Mouse (Mus musculus): Measurements from ENCODE around the gene Kif27. TPM values are rescaled to one million over a fixed set of nuclear protein-coding genes. Genes with fewer than 3 reads are reported as not detected.
"Not testable (repeated sequence)": the region's sequence is repeated elsewhere in the genome, so short reads cannot be mapped to it uniquely, and the experiment has no call there.

Gene Kif27
- polyA plus RNA-seq, 1 experiment from 2014 or later, result 0.11 TPM

DNA sequence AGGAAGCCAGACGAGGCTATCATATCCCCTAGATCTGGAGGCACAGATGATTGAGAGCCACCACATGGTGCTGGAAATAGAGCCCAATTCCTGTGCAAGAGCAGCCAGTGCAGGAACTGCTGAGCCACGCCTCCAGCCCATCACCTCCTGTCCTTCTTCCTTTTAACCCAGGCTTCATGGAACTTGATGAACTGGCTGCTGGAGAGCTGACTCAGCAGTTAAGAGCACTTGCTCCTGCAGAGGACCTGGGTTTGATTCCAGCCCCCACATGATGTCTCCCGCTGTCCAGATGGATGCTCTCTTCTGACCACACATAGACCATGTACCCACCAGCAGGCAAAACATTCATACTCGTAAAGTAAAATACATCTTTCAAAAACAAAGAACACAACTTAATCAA lies 9.9 kb upstream of the Kif27 start:
- 70% methylated on average over 4 of the region's 4 CpGs for WGBS
- Histone ChIP-seq H3K27ac (ENCODE audit: low read depth, low read length) (no peak overlapping the region), H3K4me3 (ENCODE audit: low read depth, low read length) (no peak overlapping the region), H3K4me2 (no peak overlapping the region), H3K9me3 (ENCODE audit: control insufficient read depth, low read length) (no peaks in the 10 kb centered on the region), H3K9ac (ENCODE audit: low read depth, low read length) (no peak overlapping the region), H3K4me1 (replicated peaks; ENCODE audit: control insufficient read depth, insufficient read depth, low read length) (0 out of 2 replicates have a peak, but pooled peaks cover 2% of the 10 kb centered on the region), H3K27me3 (replicated peaks; ENCODE audit: control insufficient read depth, insufficient read depth, low read length) (no peaks in the 10 kb centered on the region), H3K36me3 (ENCODE audit: control insufficient read depth, insufficient read depth, low read length) (no peaks in the 10 kb centered on the region)
- ATAC-seq (replicated peaks; ENCODE audit: low FRiP score) (no peak), DNase-seq (ENCODE audit: low spot score) (no peak)

DNA sequence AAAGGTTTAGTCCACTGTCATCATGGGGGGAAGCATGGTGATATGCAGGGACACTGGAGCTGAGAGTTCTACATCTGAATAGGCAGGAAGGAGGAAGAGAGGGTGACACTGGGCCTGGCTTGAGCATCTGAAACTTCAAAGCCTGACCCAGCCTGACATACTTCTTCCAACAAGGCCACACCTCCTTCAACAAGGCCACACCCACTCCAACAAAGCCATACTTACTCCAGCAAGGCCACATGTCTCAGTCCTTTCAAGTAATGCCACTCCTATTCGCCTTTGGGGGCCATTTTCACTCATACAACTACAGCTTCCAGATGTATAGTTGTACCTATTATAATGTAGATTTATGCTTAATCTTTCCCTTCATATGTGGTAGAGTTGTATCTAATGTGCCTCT lies 8.7 kb upstream of the Kif27 start:
- no peak overlapping the region for H3K4me3 ChIP-seq (ENCODE audit: low read depth, low read length)
- H3K4me2 ChIP-seq, result no peak overlapping the region
- H3K9me3 ChIP-seq (ENCODE audit: control insufficient read depth, low read length), result no peaks in the 10 kb centered on the region
- no peaks in the 10 kb centered on the region for H3K27me3 ChIP-seq (replicated peaks; ENCODE audit: control insufficient read depth, insufficient read depth, low read length)
- H3K27ac ChIP-seq (ENCODE audit: low read depth, low read length), result no peak overlapping the region
- 63% methylated on average over 1 of the region's 1 CpGs for WGBS
- no peak for ATAC-seq (replicated peaks; ENCODE audit: low FRiP score)
- H3K36me3 ChIP-seq (ENCODE audit: control insufficient read depth, insufficient read depth, low read length), result no peaks in the 10 kb centered on the region
- 0 out of 2 replicates have a peak, but pooled peaks cover 2% of the 10 kb centered on the region for H3K4me1 ChIP-seq (replicated peaks; ENCODE audit: control insufficient read depth, insufficient read depth, low read length)
- no peak overlapping the region for H3K9ac ChIP-seq (ENCODE audit: low read depth, low read length)
- no peak for DNase-seq (ENCODE audit: low spot score)

DNA sequence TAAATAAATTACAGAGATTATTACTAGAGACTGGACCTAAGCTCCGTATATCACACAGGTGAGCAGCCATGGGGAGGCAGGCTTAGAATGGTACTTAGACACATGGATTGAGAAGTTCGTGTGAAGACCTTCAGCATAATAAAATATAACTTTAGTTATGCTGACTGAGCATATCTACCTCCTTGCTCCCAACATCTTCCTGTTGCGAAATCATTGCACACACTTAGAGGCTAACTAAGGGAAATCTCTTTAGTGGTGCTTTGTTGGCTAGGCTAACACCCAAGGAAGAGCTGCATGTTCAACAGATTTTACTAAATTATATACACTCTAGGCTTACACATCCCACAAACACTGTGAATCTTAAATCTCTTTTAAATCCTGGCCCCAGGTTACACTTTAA lies 7.5 kb upstream of the Kif27 start:
- H3K36me3 ChIP-seq (ENCODE audit: control insufficient read depth, insufficient read depth, low read length), result no peaks in the 10 kb centered on the region

GRCm38 (mm10) chr13:58365179-58365578 lies 6.3 kb upstream of the Kif27 start:
- not testable (repeated sequence) for H3K4me3 ChIP-seq (ENCODE audit: low read depth, low read length); H3K36me3 ChIP-seq (ENCODE audit: control insufficient read depth, insufficient read depth, low read length); H3K9ac ChIP-seq (ENCODE audit: low read depth, low read length); DNase-seq (ENCODE audit: low spot score); H3K27ac ChIP-seq (ENCODE audit: low read depth, low read length); H3K27me3 ChIP-seq (replicated peaks; ENCODE audit: control insufficient read depth, insufficient read depth, low read length); ATAC-seq (replicated peaks; ENCODE audit: low FRiP score); H3K4me1 ChIP-seq (replicated peaks; ENCODE audit: control insufficient read depth, insufficient read depth, low read length); H3K4me2 ChIP-seq; H3K9me3 ChIP-seq (ENCODE audit: control insufficient read depth, low read length)
- WGBS, result 77% methylated on average over 8 of the region's 8 CpGs

More for the DNA sequence above, 7.5 kb upstream of the Kif27 start:
- H3K27me3 ChIP-seq (replicated peaks; ENCODE audit: control insufficient read depth, insufficient read depth, low read length), result no peaks in the 10 kb centered on the region
- no peak overlapping the region for H3K9ac ChIP-seq (ENCODE audit: low read depth, low read length)
- no peak overlapping the region for H3K4me3 ChIP-seq (ENCODE audit: low read depth, low read length)
- 0 out of 2 replicates have a peak, but pooled peaks cover 2% of the 10 kb centered on the region for H3K4me1 ChIP-seq (replicated peaks; ENCODE audit: control insufficient read depth, insufficient read depth, low read length)
- ATAC-seq (replicated peaks; ENCODE audit: low FRiP score) (no peak), DNase-seq (ENCODE audit: low spot score) (peak; percentile 3)
- no peak overlapping the region for H3K27ac ChIP-seq (ENCODE audit: low read depth, low read length)
- 0 out of 2 replicates have a peak, but pooled peaks cover 2% of the 10 kb centered on the region for H3K9me3 ChIP-seq (ENCODE audit: control insufficient read depth, low read length)
- H3K4me2 ChIP-seq, result no peak overlapping the region
- 83% methylated on average over 3 of the region's 3 CpGs for WGBS

GRCm38 (mm10) chr13:58364353-58365175 lies 5.6 kb upstream of the Kif27 start:
- WGBS, result 68% methylated on average over 8 of the region's 8 CpGs
- H3K4me3 ChIP-seq (ENCODE audit: low read depth, low read length), result no peak overlapping the region
- 0 out of 2 replicates have a peak, but pooled peaks cover 2% of the 10 kb centered on the region for H3K4me1 ChIP-seq (replicated peaks; ENCODE audit: control insufficient read depth, insufficient read depth, low read length)
- no peaks in the 10 kb centered on the region for H3K36me3 ChIP-seq (ENCODE audit: control insufficient read depth, insufficient read depth, low read length)
- H3K9me3 ChIP-seq (ENCODE audit: control insufficient read depth, low read length), result 0 out of 2 replicates have a peak, but pooled peaks cover 2% of the 10 kb centered on the region
- no peak overlapping the region for H3K4me2 ChIP-seq
- no peak overlapping the region for H3K9ac ChIP-seq (ENCODE audit: low read depth, low read length)
- H3K27me3 ChIP-seq (replicated peaks; ENCODE audit: control insufficient read depth, insufficient read depth, low read length), result no peaks in the 10 kb centered on the region
- DNase-seq (ENCODE audit: low spot score), result peak; percentile 28
- H3K27ac ChIP-seq (ENCODE audit: low read depth, low read length), result no peak overlapping the region
- no peak for ATAC-seq (replicated peaks; ENCODE audit: low FRiP score)

DNA sequence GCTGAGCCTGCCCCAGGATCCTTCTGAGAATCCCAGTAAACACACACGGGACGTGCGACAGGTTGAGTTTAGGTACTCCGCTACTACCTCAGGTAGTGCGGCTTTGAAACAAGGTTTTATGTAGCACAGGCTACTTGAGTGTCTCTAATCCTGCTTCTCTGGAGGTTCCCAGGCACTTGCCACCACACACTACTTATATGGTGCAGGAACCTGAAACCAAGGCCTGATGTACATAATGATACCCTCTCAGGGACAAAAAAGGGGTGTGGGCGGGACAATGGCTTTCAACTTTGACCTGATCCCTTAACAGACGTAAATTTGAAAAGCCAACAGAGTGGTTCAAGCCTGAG lies 357 bp upstream of the Kif27 start:
- 0 out of 2 replicates have a peak, but pooled peaks cover 3% of the 10 kb centered on the region for H3K27me3 ChIP-seq (replicated peaks; ENCODE audit: control insufficient read depth, insufficient read depth, low read length)
- H3K9ac ChIP-seq (ENCODE audit: low read depth, low read length), result no peak overlapping the region
- ATAC-seq (replicated peaks; ENCODE audit: low FRiP score), result peak; percentile 60; the same call in 1 of the 2 replicates
- H3K4me3 ChIP-seq (ENCODE audit: low read depth, low read length), result peak overlapping the region; percentile 74
- no peaks in the 10 kb centered on the region for H3K4me1 ChIP-seq (replicated peaks; ENCODE audit: control insufficient read depth, insufficient read depth, low read length)
- H3K9me3 ChIP-seq (ENCODE audit: control insufficient read depth, low read length), result 0 out of 2 replicates have a peak, but pooled peaks cover 2% of the 10 kb centered on the region
- DNase-seq (ENCODE audit: low spot score), result no peak
- H3K4me2 ChIP-seq, result peak overlapping the region; percentile 99
- H3K27ac ChIP-seq (ENCODE audit: low read depth, low read length), result no peak overlapping the region; the same call in 1 of the 2 replicates
- 10% methylated on average over 7 of the region's 7 CpGs for WGBS
- no peaks in the 10 kb centered on the region for H3K36me3 ChIP-seq (ENCODE audit: control insufficient read depth, insufficient read depth, low read length)

GRCm38 (mm10) chr13:58352996-58353395 lies 5.9 kb downstream of the Kif27 start:
- Histone ChIP-seq H3K27ac (ENCODE audit: low read depth, low read length) (no peak overlapping the region), H3K9me3 (ENCODE audit: control insufficient read depth, low read length) (no peaks in the 10 kb centered on the region), H3K4me3 (ENCODE audit: low read depth, low read length) (no peak overlapping the region), H3K4me1 (replicated peaks; ENCODE audit: control insufficient read depth, insufficient read depth, low read length) (no peaks in the 10 kb centered on the region), H3K9ac (ENCODE audit: low read depth, low read length) (no peak overlapping the region), H3K36me3 (ENCODE audit: control insufficient read depth, insufficient read depth, low read length) (no peaks in the 10 kb centered on the region), H3K4me2 (no peak overlapping the region), H3K27me3 (replicated peaks; ENCODE audit: control insufficient read depth, insufficient read depth, low read length) (peaks cover 3% of the 10 kb centered on the region; the same call in 1 of the 2 replicates)
- DNase-seq (ENCODE audit: low spot score), result no peak
- ATAC-seq (replicated peaks; ENCODE audit: low FRiP score), result no peak

GRCm38 (mm10) chr13:58350606-58351005 lies 8.3 kb downstream of the Kif27 start:
- 66% methylated on average over 4 of the region's 4 CpGs for WGBS
- Histone ChIP-seq H3K9me3 (ENCODE audit: control insufficient read depth, low read length) (no peaks in the 10 kb centered on the region), H3K4me2 (no peak overlapping the region), H3K27ac (ENCODE audit: low read depth, low read length) (no peak overlapping the region), H3K9ac (ENCODE audit: low read depth, low read length) (no peak overlapping the region), H3K36me3 (ENCODE audit: control insufficient read depth, insufficient read depth, low read length) (no peaks in the 10 kb centered on the region), H3K4me1 (replicated peaks; ENCODE audit: control insufficient read depth, insufficient read depth, low read length) (no peaks in the 10 kb centered on the region), H3K4me3 (ENCODE audit: low read depth, low read length) (no peak overlapping the region), H3K27me3 (replicated peaks; ENCODE audit: control insufficient read depth, insufficient read depth, low read length) (no peaks in the 10 kb centered on the region; the same call in 1 of the 2 replicates)
- ATAC-seq (replicated peaks; ENCODE audit: low FRiP score) (no peak), DNase-seq (ENCODE audit: low spot score) (no peak)

DNA sequence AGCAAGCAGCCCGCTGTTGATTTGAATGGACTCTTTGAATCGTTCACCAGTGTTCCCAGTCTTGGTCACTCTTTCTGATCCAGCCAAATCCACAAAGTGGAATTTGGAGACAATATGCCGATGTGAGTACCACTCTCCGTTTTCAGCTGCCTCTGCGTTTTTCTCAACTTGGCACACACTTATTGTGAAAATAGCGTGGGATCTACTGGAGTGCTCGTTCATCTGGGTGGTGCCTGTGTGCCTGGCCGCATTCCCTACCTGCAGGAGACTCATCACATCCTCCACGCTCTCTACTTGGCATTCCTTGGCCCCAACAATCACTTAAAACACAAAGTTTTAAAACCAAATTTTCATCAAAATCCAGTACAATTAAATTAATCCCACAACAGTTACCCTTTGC lies 14.4 kb downstream of the Kif27 start:
- DNase-seq (ENCODE audit: low spot score) (no peak), ATAC-seq (replicated peaks; ENCODE audit: low FRiP score) (no peak)
- 85% methylated on average over 9 of the region's 9 CpGs for WGBS
- H3K27ac ChIP-seq (ENCODE audit: low read depth, low read length), result no peak overlapping the region
- H3K4me3 ChIP-seq (ENCODE audit: low read depth, low read length), result no peak overlapping the region
- no peaks in the 10 kb centered on the region for H3K4me1 ChIP-seq (replicated peaks; ENCODE audit: control insufficient read depth, insufficient read depth, low read length)
- H3K27me3 ChIP-seq (replicated peaks; ENCODE audit: control insufficient read depth, insufficient read depth, low read length), result no peaks in the 10 kb centered on the region
- no peak overlapping the region for H3K9ac ChIP-seq (ENCODE audit: low read depth, low read length)
- H3K4me2 ChIP-seq, result no peak overlapping the region
- no peaks in the 10 kb centered on the region for H3K9me3 ChIP-seq (ENCODE audit: control insufficient read depth, low read length)
- no peaks in the 10 kb centered on the region for H3K36me3 ChIP-seq (ENCODE audit: control insufficient read depth, insufficient read depth, low read length)
